Comparison of ENCODE assay signal across 8 mouse cellular contexts in the genomic region with DNA sequence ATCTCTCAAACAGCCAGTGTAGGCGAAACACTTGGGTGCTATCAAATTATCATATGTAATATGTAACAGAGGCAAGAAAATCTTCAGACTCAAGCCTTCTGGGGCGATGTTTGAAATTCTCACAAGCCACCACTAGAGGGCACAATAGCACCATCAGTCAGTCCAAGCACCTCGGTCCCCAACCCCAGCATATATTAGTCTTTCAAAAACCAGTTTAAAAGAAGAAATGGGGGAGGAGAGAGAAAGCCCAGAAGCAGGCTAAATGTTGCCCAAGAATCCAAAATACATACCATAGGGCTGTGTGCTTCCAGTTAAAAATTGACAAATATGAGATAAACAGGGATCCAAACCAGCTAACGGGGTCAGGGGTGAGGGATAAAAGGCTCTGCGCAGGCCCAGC. TPM values are rescaled to one million over a fixed set of nuclear protein-coding genes. Genes with fewer than 3 reads are reported as not detected.
DNase-seq lines count a peak whose midpoint lies in the region; ATAC-seq and TF ChIP-seq lines count a peak whose summit lies in the region.
"Had no signal": no experiment of that assay in that cellular context is flagged by ENCODE, and none has a peak within 500 bp of the region (broad histone marks: within the 10 kb centered on the region; RNA-seq: fewer than 3 reads in every experiment).

No protein-coding gene starts in this region.

- peaks cover 21% of the 10 kb centered on the region for H3K27me3 ChIP-seq in G1E (ENCODE audit: insufficient read depth, low read length)
- no peaks in the 10 kb centered on the region for H3K27me3 ChIP-seq in cerebellum, adult 2 months (ENCODE audit: control insufficient read depth, insufficient read depth, low read length)

- no peak for ATAC-seq in G1E (ENCODE audit: extremely low read depth, insufficient number of reproducible peaks, low FRiP score, poor library complexity, severe bottlenecking)

- no peaks in the 10 kb centered on the region for H3K36me3 ChIP-seq in G1E (replicated peaks)
- H3K36me3 ChIP-seq: lung, embryonic 15.5 days had no signal

- TF ChIP-seq POLR2A in cerebellum, adult 2 months (IDR thresholded peaks at IDR 0.05; ENCODE audit: borderline replicate concordance, insufficient read depth, low read length), result no peak

- 39% methylated on average over 5 of the region's 5 CpGs for WGBS in cerebellum, adult 2 months

- no peak overlapping the region for H3K4me3 ChIP-seq in G1E (ENCODE audit: low read depth, low read length)
- no peak overlapping the region for H3K4me3 ChIP-seq in cerebellum, adult 2 months (replicated peaks; ENCODE audit: insufficient read depth, low read depth, low read length)
- H3K4me3 ChIP-seq: lung, embryonic 15.5 days had no signal

- H3K4me1 ChIP-seq in G1E (ENCODE audit: insufficient read depth, low read depth, low read length), result peaks cover 14% of the 10 kb centered on the region
- H3K4me1 ChIP-seq in cerebellum, adult 2 months (ENCODE audit: control insufficient read depth, insufficient read depth, low read length), result no peaks in the 10 kb centered on the region

- H3K27ac ChIP-seq in cerebellum, adult 2 months (ENCODE audit: insufficient read depth, low read length), result no peak overlapping the region
- H3K27ac ChIP-seq: lung, embryonic 15.5 days had no signal

- H3K9me3 ChIP-seq in G1E (replicated peaks), result no peaks in the 10 kb centered on the region
- H3K9me3 ChIP-seq: lung, embryonic 15.5 days had no signal

- DNase-seq in CD8-positive naive resting alpha-beta T cell, adult 2 months (ENCODE audit: low read depth in 2 of 2, low spot score in 2 of 2), result peak; percentile 63 to 69
- peak; percentile 44 for DNase-seq in G1E (ENCODE audit: low spot score)
- DNase-seq in cerebellum, adult 2 months, result peak; percentile 61 to 69
- peak; percentile 71 to 94 for DNase-seq in frontal cortex, adult 2 months (ENCODE audit: extremely low spot score in 1 of 2, low spot score in 1 of 2)
- peak; percentile 83 for DNase-seq in kidney, postnatal 10 days
- DNase-seq in lung, adult 18-20 months, result peak; percentile 66 to 69
- DNase-seq in right cerebral cortex, postnatal 25 days, result peak; percentile 74

- TF ChIP-seq CTCF in G1E (IDR thresholded peaks at IDR 0.05; ENCODE audit: low read depth, low read length), result peak; percentile 25; the same call in 1 of the 2 replicates
- peak; percentile 88 for TF ChIP-seq CTCF in cerebellum, adult 2 months (IDR thresholded peaks at IDR 0.05; ENCODE audit: borderline replicate concordance, insufficient read depth, low read depth, low read length)

RNA-seq across cellular contexts. Expression of gene Teddm1a, which starts 3.4 kb away (rescaled TPM):
- total RNA-seq in G1E (2014; fragmentation: Nextera tagmentation) (not detected in 2 replicates), G1E (2017) (0.16 and 0.35 TPM in 2 replicates)
- not detected in 2 replicates for polyA plus RNA-seq in G1E (2012)
- not detected in 2 replicates for polyA plus RNA-seq in cerebellum, adult 2 months (2012; rRNA removed)
- polyA plus RNA-seq in frontal cortex, adult 2 months (2012; rRNA removed), result 0.06 TPM in 1 of 2 replicates, not detected in the other
- polyA plus RNA-seq: lung, embryonic 15.5 days had no signal

RNA-seq across cellular contexts. Expression of gene Glul, which starts 4.8 kb away (rescaled TPM):
- total RNA-seq in G1E (2014; fragmentation: Nextera tagmentation) (143 and 151 TPM in 2 replicates), G1E (2017) (151 and 157 TPM in 2 replicates)
- polyA plus RNA-seq in G1E (2012), result 54.0 and 70.2 TPM in 2 replicates
- 1,343 and 1,402 TPM in 2 replicates for polyA plus RNA-seq in cerebellum, adult 2 months (2012; rRNA removed)
- 2,150 and 2,715 TPM in 2 replicates for polyA plus RNA-seq in frontal cortex, adult 2 months (2012; rRNA removed)

RNA-seq across cellular contexts. Expression of gene Teddm2, which starts 5.0 kb away (rescaled TPM):
- total RNA-seq in G1E (2014; fragmentation: Nextera tagmentation) (0.75 TPM in 1 of 2 replicates, not detected in the other), G1E (2017) (0.06 and 0.44 TPM in 2 replicates)
- polyA plus RNA-seq in G1E (2012), result 0.15 and 0.18 TPM in 2 replicates
- 0.87 and 1.1 TPM in 2 replicates for polyA plus RNA-seq in cerebellum, adult 2 months (2012; rRNA removed)
- 3.1 and 3.4 TPM in 2 replicates for polyA plus RNA-seq in frontal cortex, adult 2 months (2012; rRNA removed)

RNA-seq across cellular contexts. Expression of gene Teddm1b, which starts 20.8 kb away (rescaled TPM):
- total RNA-seq in G1E (2014; fragmentation: Nextera tagmentation) (0.30 TPM in 1 of 2 replicates, not detected in the other), G1E (2017) (0.05 TPM in 1 of 2 replicates, not detected in the other)
- polyA plus RNA-seq in G1E (2012), result not detected in 2 replicates
- not detected in 2 replicates for polyA plus RNA-seq in cerebellum, adult 2 months (2012; rRNA removed)
- 0.04 TPM in 1 of 2 replicates, not detected in the other for polyA plus RNA-seq in frontal cortex, adult 2 months (2012; rRNA removed)

RNA-seq across cellular contexts. Expression of gene Rgsl1, which starts 51.0 kb away (rescaled TPM):
- total RNA-seq in G1E (2014; fragmentation: Nextera tagmentation), result not detected in 2 replicates
- total RNA-seq in G1E (2017), result 0.06 and 0.16 TPM in 2 replicates
- not detected in 2 replicates for polyA plus RNA-seq in G1E (2012)
- polyA plus RNA-seq in cerebellum, adult 2 months (2012; rRNA removed), result 0.70 and 0.78 TPM in 2 replicates
- polyA plus RNA-seq in frontal cortex, adult 2 months (2012; rRNA removed), result 3.7 and 4.1 TPM in 2 replicates
- polyA plus RNA-seq: lung, embryonic 15.5 days had no signal

Comparison
In these comparisons a context has a peak if more than half of its experiments do, and no peak if none do; other contexts are left out.
1. RNA of gene Glul, which starts 4.8 kb away (polyA plus RNA-seq): 2,150 to 2,715 TPM in frontal cortex, adult 2 months and 1,343 to 1,402 TPM in cerebellum, adult 2 months; 54.0 to 70.2 TPM in G1E; every median in the first group is over 10 times any median in the second.
2. Peak in every context shown above with its lines, with median percentiles within 50 percentile points of each other: DNase-seq.